Mouse (Mus musculus): ENCODE measurements around the gene Hnrnpa1. TPM values are rescaled to one million over a fixed set of nuclear protein-coding genes. Genes with fewer than 3 reads are reported as not detected.
"Not testable (repeated sequence)": the region's sequence is repeated elsewhere in the genome, so short reads cannot be mapped to it uniquely, and the experiment has no call there.

Hnrnpa1 gene
- polyA plus RNA-seq, 1 experiment from 2014 or later: 1,025 TPM

- H3K9ac ChIP-seq: no peak overlapping the region
- no peak for ATAC-seq (replicated peaks; ENCODE audit: low FRiP score)
- H3K4me1 ChIP-seq: peaks cover 33% of the 10 kb centered on the region
- H3K9me3 ChIP-seq (replicated peaks): no peaks in the 10 kb centered on the region
- 87% methylated on average over 6 of the region's 6 CpGs for whole genome bisulfite sequencing
- H3K27ac ChIP-seq: no peak overlapping the region
- H3K4me2 ChIP-seq: no peak overlapping the region
- no peak overlapping the region for H3K4me3 ChIP-seq (replicated peaks)
- H3K27me3 ChIP-seq: no peaks in the 10 kb centered on the region
- no peaks in the 10 kb centered on the region for H3K36me3 ChIP-seq
Observed at GRCm38 (mm10) chr15:103256210-103256986, 16.2 kb downstream of the Hnrnpa1 start.

DNA sequence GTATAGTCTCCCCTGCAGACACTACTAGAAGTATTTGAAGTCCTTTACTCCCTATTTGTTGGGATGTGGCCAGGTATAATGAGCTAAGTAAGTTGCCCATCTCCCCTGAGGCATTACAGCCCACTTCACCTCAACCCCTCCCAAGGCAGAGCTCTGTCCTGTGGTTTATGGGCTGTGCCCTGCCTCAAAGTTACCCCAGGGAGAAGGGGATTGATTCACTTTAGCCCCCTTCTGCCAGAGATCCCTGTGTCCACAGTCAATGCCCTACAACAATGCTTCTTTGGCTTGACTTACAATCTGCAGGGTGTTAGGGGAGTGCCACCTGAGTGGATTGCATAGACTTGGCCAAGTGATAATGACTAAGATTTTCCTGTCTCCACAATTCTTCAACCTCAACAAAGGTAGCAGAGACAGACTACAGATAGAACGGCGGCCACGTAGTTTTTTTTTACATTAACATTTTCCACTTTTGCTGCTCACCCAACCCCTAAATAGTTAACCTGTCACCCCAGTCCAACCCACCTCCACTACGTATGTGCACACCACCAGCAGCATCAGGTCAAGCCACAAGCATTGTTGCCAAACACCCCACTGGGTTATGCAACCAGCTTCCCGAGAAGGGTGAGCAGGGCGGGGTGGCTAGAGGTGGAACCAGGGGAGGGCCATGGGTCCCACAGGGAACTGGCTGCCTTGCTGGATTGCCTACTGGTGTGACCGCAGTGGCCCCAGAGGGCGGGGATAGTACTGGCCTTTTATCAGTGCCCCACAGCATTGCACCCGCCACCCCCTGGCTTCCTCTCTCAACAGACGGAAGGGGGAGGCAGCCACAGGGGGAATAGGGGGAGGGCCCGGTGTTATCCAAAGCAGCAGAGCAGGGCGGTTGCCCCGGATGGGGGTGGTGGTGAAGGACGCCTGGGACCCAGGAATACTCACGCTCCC, 17.8 kb downstream of the Hnrnpa1 start, which contains the start of gene Nfe2:
TSS of gene Nfe2 (minus strand) at position 614 of the 939 bp plus-strand sequence.
- H3K9me3 ChIP-seq (replicated peaks): no peaks in the 10 kb centered on the region
- no peak within 1 kb of the TSS for H3K9ac ChIP-seq
- peaks cover 33% of the 10 kb centered on the region for H3K4me1 ChIP-seq
- peak; percentile 86 for ATAC-seq (replicated peaks; ENCODE audit: low FRiP score)
- H3K27me3 ChIP-seq: no peaks in the 10 kb centered on the region
- H3K27ac ChIP-seq: no peak within 1 kb of the TSS
- peak within 1 kb of the TSS; percentile 15 for H3K4me3 ChIP-seq (replicated peaks)
- peak within 1 kb of the TSS; percentile 52 for H3K4me2 ChIP-seq
- 14% methylated on average over 15 of the region's 15 CpGs for WGBS
- no peaks in the 10 kb centered on the region for H3K36me3 ChIP-seq

- no peak overlapping the region for H3K4me3 ChIP-seq (replicated peaks)
- H3K4me1 ChIP-seq: peaks cover 33% of the 10 kb centered on the region
- H3K4me2 ChIP-seq: no peak overlapping the region
- 78% methylated on average over 5 of the region's 5 CpGs for WGBS
- H3K27me3 ChIP-seq: no peaks in the 10 kb centered on the region
- no peak overlapping the region for H3K9ac ChIP-seq
- H3K36me3 ChIP-seq: no peaks in the 10 kb centered on the region
- ATAC-seq (replicated peaks; ENCODE audit: low FRiP score): no peak
- H3K9me3 ChIP-seq (replicated peaks): no peaks in the 10 kb centered on the region
- no peak overlapping the region for H3K27ac ChIP-seq
Observed at GRCm38 (mm10) chr15:103259162-103259561, 18.9 kb downstream of the Hnrnpa1 start.

GRCm38 (mm10) chr15:103259989-103260388, 19.8 kb downstream of the Hnrnpa1 start:
- no peak for ATAC-seq (replicated peaks; ENCODE audit: low FRiP score)
- H3K36me3 ChIP-seq: no peaks in the 10 kb centered on the region
- H3K9me3 ChIP-seq (replicated peaks): no peaks in the 10 kb centered on the region
- H3K27ac ChIP-seq: no peak overlapping the region
- WGBS: 47% methylated on average over 1 of the region's 1 CpGs
- H3K27me3 ChIP-seq: no peaks in the 10 kb centered on the region
- H3K9ac ChIP-seq: no peak overlapping the region
- no peak overlapping the region for H3K4me3 ChIP-seq (replicated peaks)
- no peak overlapping the region for H3K4me2 ChIP-seq
- H3K4me1 ChIP-seq: peaks cover 26% of the 10 kb centered on the region

DNA sequence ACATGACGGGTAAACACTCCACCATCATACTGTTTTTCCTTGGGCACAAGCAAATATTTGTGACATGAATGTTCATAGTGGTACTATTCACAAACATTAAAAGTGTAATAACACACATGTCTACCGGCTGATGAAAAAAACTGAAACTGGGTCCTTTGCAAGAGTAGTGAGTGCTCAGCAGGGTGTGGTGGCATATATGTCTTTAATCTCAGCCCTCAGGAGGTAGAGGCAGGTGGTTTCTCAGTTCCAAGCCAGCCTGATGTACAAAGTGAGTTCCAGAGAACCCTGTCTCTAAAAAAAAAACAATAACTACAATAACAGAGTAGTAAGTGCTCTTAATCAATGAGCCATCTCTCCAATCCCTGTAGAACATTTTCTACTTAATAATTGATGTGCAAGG, 24.6 kb downstream of the Hnrnpa1 start:
- Histone ChIP-seq H3K9ac (no peak overlapping the region), H3K4me2 (no peak overlapping the region), H3K36me3 (no peaks in the 10 kb centered on the region), H3K9me3 (replicated peaks) (no peaks in the 10 kb centered on the region), H3K27ac (no peak overlapping the region), H3K4me3 (replicated peaks) (no peak overlapping the region), H3K4me1 (0 out of 2 replicates have a peak, but pooled peaks cover 5% of the 10 kb centered on the region), H3K27me3 (no peaks in the 10 kb centered on the region)
- 86% methylated on average over 2 of the region's 2 CpGs for WGBS
- no peak for ATAC-seq (replicated peaks; ENCODE audit: low FRiP score)

- Histone ChIP-seq H3K4me2 (no peak overlapping the region), H3K9me3 (replicated peaks) (no peaks in the 10 kb centered on the region), H3K9ac (no peak overlapping the region), H3K4me3 (replicated peaks) (no peak overlapping the region), H3K36me3 (no peaks in the 10 kb centered on the region), H3K27me3 (no peaks in the 10 kb centered on the region), H3K4me1 (peaks cover 9% of the 10 kb centered on the region), H3K27ac (no peak overlapping the region)
- 82% methylated on average over 4 of the region's 4 CpGs for WGBS
- no peak for ATAC-seq (replicated peaks; ENCODE audit: low FRiP score)
Observed at GRCm38 (mm10) chr15:103268903-103269302, 28.7 kb downstream of the Hnrnpa1 start.

GRCm38 (mm10) chr15:103272419-103273279, 32.4 kb downstream of the Hnrnpa1 start, which contains the start of gene Copz1:
Gene Copz1, plus strand, starts transcription at chr15:103272714.
- WGBS: under 1% methylated on average over 38 of the region's 38 CpGs
- Histone ChIP-seq H3K4me1 (peaks cover 21% of the 10 kb centered on the region), H3K4me2 (peak within 1 kb of the TSS; percentile 65), H3K9me3 (replicated peaks) (no peaks in the 10 kb centered on the region), H3K27me3 (no peaks in the 10 kb centered on the region), H3K36me3 (no peaks in the 10 kb centered on the region), H3K9ac (peak within 1 kb of the TSS; percentile 85), H3K4me3 (replicated peaks) (peak within 1 kb of the TSS; percentile 95), H3K27ac (peak within 1 kb of the TSS; percentile 78)
- peak; percentile 99 for ATAC-seq (replicated peaks; ENCODE audit: low FRiP score)

DNA sequence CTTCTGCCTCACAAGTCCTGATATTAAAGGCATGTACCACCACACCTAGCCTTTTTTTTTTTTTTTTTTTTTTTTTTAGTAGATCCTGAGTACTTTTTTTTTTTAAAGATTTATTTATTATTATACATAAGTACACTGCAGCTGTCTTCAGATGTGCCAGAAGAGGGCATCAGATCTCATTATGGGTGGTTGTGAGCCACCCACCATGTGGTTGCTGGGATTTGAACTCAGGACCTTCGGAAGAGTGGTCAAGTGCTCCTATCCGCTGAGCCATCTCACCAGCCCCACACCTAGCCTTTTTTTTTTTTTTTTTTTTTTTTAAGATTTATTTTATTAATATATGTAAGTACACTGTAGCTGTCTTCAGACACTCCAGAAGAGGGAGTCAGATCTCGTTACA, 35.7 kb downstream of the Hnrnpa1 start:
- not testable (repeated sequence) for H3K36me3 ChIP-seq; ATAC-seq (replicated peaks; ENCODE audit: low FRiP score); H3K9ac ChIP-seq; H3K27me3 ChIP-seq; H3K27ac ChIP-seq; H3K4me3 ChIP-seq (replicated peaks); H3K9me3 ChIP-seq (replicated peaks); H3K4me2 ChIP-seq
- WGBS: 84% methylated on average over 3 of the region's 3 CpGs
- H3K4me1 ChIP-seq: peaks cover 33% of the 10 kb centered on the region

- Histone ChIP-seq H3K36me3 (0 out of 2 replicates have a peak, but pooled peaks cover 4% of the 10 kb centered on the region), H3K4me3 (replicated peaks) (no peak overlapping the region), H3K4me2 (no peak overlapping the region), H3K27me3 (no peaks in the 10 kb centered on the region), H3K9me3 (replicated peaks) (no peaks in the 10 kb centered on the region), H3K4me1 (peaks cover 38% of the 10 kb centered on the region), H3K27ac (0 out of 2 replicates have a peak overlapping the region, but pooled peaks have one; percentile 19), H3K9ac (no peak overlapping the region)
- no peak for ATAC-seq (replicated peaks; ENCODE audit: low FRiP score)
- 29% methylated on average over 7 of the region's 7 CpGs for WGBS
Observed at GRCm38 (mm10) chr15:103277949-103278348, 37.7 kb downstream of the Hnrnpa1 start.

GRCm38 (mm10) chr15:103279750-103280149, 39.5 kb downstream of the Hnrnpa1 start:
- Histone ChIP-seq H3K36me3 (0 out of 2 replicates have a peak, but pooled peaks cover 7% of the 10 kb centered on the region), H3K4me3 (replicated peaks) (no peak overlapping the region), H3K9me3 (replicated peaks) (no peaks in the 10 kb centered on the region), H3K4me2 (no peak overlapping the region), H3K4me1 (peaks cover 27% of the 10 kb centered on the region), H3K27me3 (no peaks in the 10 kb centered on the region), H3K9ac (no peak overlapping the region), H3K27ac (no peak overlapping the region)
- ATAC-seq (replicated peaks; ENCODE audit: low FRiP score): no peak
- WGBS: 43% methylated on average over 3 of the region's 3 CpGs

GRCm38 (mm10) chr15:103280817-103281464, 40.7 kb downstream of the Hnrnpa1 start:
- 55% methylated on average over 3 of the region's 3 CpGs for WGBS
- no peak overlapping the region for H3K4me2 ChIP-seq
- 0 out of 2 replicates have a peak overlapping the region, but pooled peaks have one; percentile 6 for H3K27ac ChIP-seq
- no peak overlapping the region for H3K9ac ChIP-seq
- ATAC-seq (replicated peaks; ENCODE audit: low FRiP score): no peak
- H3K27me3 ChIP-seq: no peaks in the 10 kb centered on the region
- 0 out of 2 replicates have a peak, but pooled peaks cover 7% of the 10 kb centered on the region for H3K36me3 ChIP-seq
- peaks cover 38% of the 10 kb centered on the region for H3K4me1 ChIP-seq
- no peaks in the 10 kb centered on the region for H3K9me3 ChIP-seq (replicated peaks)
- H3K4me3 ChIP-seq (replicated peaks): no peak overlapping the region

Measured in kidney, embryonic 15.5 days (tissue).